Mouse (Mus musculus) midbrain, embryonic 12.5 days (tissue): Measurements from ENCODE around the gene Hnf1b. TPM values are rescaled to one million over a fixed set of nuclear protein-coding genes. Genes with fewer than 3 reads are reported as not detected.

Experiments used
- ATAC-seq: fragments of 200-750 bp; cut with Nextera tagmentation; 2 replicates; pipeline ENCODE4 v1.8.0; 2017; ENCODE audit warnings: low read depth, moderate TSS enrichment, moderate library complexity; ENCODE audit not compliant: low FRiP score
- H3K27ac ChIP-seq: fragments of 300-500 bp; sonication (generic); replicated peaks from 2 replicates; pipeline ENCODE4 v1.5.1; 2016; ENCODE audit warnings: mild to moderate bottlenecking
- H3K27me3 ChIP-seq: fragments of 300-500 bp; sonication (generic); 2 replicates; pipeline ENCODE4 v1.6.1; 2016; ENCODE audit warnings: mild to moderate bottlenecking
- H3K36me3 ChIP-seq: fragments of 300-500 bp; sonication (generic); 2 replicates; pipeline ENCODE4 v1.6.1; 2016
- H3K4me1 ChIP-seq: fragments of 300-500 bp; sonication (generic); 2 replicates; pipeline ENCODE4 v1.6.1; 2016
- H3K4me2 ChIP-seq: fragments of 300-500 bp; sonication (generic); replicated peaks from 2 replicates; pipeline ENCODE4 v1.6.1; 2016; ENCODE audit warnings: mild to moderate bottlenecking, moderate library complexity
- H3K4me3 ChIP-seq: fragments of 300-500 bp; sonication (generic); 2 replicates; pipeline ENCODE4 v1.5.1; 2016; ENCODE audit warnings: mild to moderate bottlenecking
- H3K9ac ChIP-seq: fragments of 300-500 bp; sonication (generic); replicated peaks from 2 replicates; pipeline ENCODE4 v1.6.1; 2016; ENCODE audit warnings: mild to moderate bottlenecking, moderate library complexity
- H3K9me3 ChIP-seq: fragments of 300-500 bp; sonication (generic); 2 replicates; pipeline ENCODE4 v1.6.1; 2016; ENCODE audit warnings: mild to moderate bottlenecking
- WGBS: fragments of 180-500 bp; shearing (Covaris S2); methylation state at CpG from one replicate; pipeline ENCODE4 v1.1.7; 2016; 5-methylcytosine and 5-hydroxymethylcytosine counted together
- polyA plus RNA-seq: library from polyadenylated mRNA; unstranded; fragments of >200 nt; fragmentation: Nextera tagmentation; extraction: Ambion mirVana; gene quantifications from 2 replicates; pipeline ENCODE4 v1.2.1, GENCODE M21; 2016

Gene Hnf1b
- polyA plus RNA-seq, 1 experiment from 2014 or later = not detected

DNA sequence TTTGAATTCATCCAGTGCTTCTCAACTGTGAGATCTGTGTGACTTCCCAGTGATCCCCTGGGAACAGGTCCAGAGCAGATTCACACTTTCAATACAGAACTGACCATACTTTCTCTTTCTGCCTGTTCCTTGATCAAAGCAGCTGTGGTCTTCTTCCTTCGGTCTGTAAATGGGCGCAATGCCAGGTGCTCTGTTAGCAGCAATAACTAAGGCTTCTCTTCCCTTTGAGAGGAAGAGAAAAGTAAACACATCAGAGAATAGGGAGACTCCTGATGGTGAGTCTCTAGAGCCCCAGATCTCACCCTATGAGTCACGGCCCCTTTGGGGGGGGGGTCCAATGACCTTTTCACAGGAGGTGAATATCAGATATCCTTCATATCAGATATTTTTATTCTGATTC lies 29.3 kb downstream of the Hnf1b start:
- H3K4me1 ChIP-seq = no peaks in the 10 kb centered on the region
- no peak for ATAC-seq
- no peak overlapping the region for H3K27ac ChIP-seq
- H3K4me2 ChIP-seq = no peak overlapping the region
- H3K36me3 ChIP-seq = no peaks in the 10 kb centered on the region
- no peak overlapping the region for H3K9ac ChIP-seq
- no peaks in the 10 kb centered on the region; the same call in 1 of the 2 replicates for H3K27me3 ChIP-seq
- H3K9me3 ChIP-seq = no peaks in the 10 kb centered on the region
- WGBS = 80% methylated on average over 3 of the region's 3 CpGs
- H3K4me3 ChIP-seq = no peak overlapping the region

DNA sequence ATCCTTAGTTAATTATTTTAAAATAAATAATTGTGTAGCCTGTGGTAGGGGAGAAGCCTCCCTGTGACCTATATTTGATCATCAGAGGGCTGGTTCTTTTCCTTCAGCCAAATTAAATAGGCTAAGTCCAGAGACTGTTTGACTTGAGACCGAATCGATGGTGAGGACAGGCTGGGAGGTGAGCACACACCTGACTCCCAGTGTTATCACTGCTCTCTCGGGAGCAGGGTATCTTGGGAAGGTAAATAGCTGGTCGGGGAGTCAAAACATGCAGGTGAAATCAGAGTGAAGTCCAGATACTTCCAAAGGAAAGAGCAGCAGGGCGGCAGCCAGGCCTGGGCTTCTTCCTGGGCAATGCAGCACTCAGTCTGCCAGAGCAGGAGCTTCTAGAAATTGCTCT lies 31.6 kb downstream of the Hnf1b start:
- no peak for ATAC-seq
- H3K36me3 ChIP-seq = no peaks in the 10 kb centered on the region
- H3K27ac ChIP-seq = no peak overlapping the region
- no peak overlapping the region for H3K4me2 ChIP-seq
- no peak overlapping the region for H3K4me3 ChIP-seq
- H3K9ac ChIP-seq = no peak overlapping the region
- no peaks in the 10 kb centered on the region for H3K9me3 ChIP-seq
- WGBS = 91% methylated on average over 5 of the region's 5 CpGs
- H3K4me1 ChIP-seq = no peaks in the 10 kb centered on the region
- no peaks in the 10 kb centered on the region for H3K27me3 ChIP-seq

DNA sequence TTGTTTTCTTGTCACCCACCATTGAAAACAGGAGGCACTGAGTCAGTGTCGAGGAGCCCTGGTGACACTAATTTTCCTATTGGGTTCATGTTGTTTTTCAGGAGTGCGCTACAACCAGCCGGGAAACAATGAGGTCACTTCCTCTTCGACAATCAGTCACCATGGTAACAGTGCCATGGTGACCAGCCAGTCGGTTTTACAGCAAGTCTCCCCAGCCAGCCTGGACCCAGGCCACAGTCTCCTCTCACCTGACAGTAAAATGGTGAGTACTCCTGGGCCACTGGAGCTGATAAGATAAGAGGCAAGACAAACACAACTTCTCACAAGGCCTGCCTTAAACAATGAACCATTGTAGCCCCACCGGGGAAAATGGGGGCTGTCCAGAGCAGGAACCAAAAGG lies 32.7 kb downstream of the Hnf1b start:
- no peaks in the 10 kb centered on the region for H3K36me3 ChIP-seq
- no peak overlapping the region for H3K27ac ChIP-seq
- H3K4me2 ChIP-seq = no peak overlapping the region
- H3K9ac ChIP-seq = no peak overlapping the region
- 63% methylated on average over 6 of the region's 6 CpGs for WGBS
- no peak overlapping the region for H3K4me3 ChIP-seq
- H3K9me3 ChIP-seq = no peaks in the 10 kb centered on the region
- ATAC-seq = no peak
- H3K27me3 ChIP-seq = no peaks in the 10 kb centered on the region
- no peaks in the 10 kb centered on the region for H3K4me1 ChIP-seq

DNA sequence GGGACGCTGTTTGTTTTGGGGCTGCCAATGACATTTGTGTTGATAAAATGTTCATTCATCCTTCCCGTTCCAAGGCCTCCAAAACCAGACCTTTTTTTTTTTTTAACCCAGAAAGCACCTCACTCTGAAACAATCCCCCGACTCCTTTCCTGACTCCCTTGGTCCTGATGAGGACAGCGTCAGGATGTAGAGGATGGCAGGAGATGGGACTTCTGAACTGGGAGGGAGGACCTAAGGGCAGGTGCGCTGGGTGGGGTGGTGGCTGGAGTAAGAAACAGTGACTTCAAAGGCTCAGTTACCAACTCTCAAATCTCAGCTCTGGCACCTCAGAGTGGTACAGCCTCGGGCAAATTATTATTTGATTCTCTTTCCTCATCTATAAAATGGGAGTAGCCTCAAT lies 33.2 kb downstream of the Hnf1b start:
- H3K4me1 ChIP-seq = no peaks in the 10 kb centered on the region
- H3K9ac ChIP-seq = no peak overlapping the region
- no peaks in the 10 kb centered on the region for H3K9me3 ChIP-seq
- WGBS = 81% methylated on average over 6 of the region's 6 CpGs
- H3K36me3 ChIP-seq = no peaks in the 10 kb centered on the region
- H3K4me3 ChIP-seq = no peak overlapping the region
- no peaks in the 10 kb centered on the region for H3K27me3 ChIP-seq
- H3K4me2 ChIP-seq = no peak overlapping the region
- ATAC-seq = no peak
- no peak overlapping the region for H3K27ac ChIP-seq

DNA sequence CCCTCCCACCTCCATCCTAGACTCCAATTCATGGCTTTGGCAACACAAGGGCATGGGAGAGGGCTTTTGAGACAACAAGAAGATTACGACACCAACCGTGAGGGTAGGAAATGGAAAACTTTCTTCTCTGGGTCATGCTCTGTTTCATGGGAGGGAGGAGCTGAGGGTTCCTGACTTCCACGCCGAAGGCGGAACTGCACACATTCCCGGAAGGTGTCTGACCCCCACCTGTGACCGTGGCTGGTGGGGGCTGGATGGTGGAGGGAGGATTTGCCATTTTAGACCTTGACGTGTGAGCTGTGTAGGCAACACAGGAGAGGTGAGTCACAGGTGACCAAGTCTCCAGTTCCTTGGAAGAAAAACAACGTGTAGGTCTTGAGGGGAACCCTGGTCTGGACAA lies 33.9 kb downstream of the Hnf1b start:
- no peak overlapping the region for H3K9ac ChIP-seq
- H3K27ac ChIP-seq = no peak overlapping the region
- whole genome bisulfite sequencing = 90% methylated on average over 9 of the region's 9 CpGs
- H3K36me3 ChIP-seq = no peaks in the 10 kb centered on the region
- H3K27me3 ChIP-seq = no peaks in the 10 kb centered on the region
- no peaks in the 10 kb centered on the region for H3K9me3 ChIP-seq
- H3K4me1 ChIP-seq = no peaks in the 10 kb centered on the region
- H3K4me2 ChIP-seq = no peak overlapping the region
- ATAC-seq = no peak
- no peak overlapping the region for H3K4me3 ChIP-seq

DNA sequence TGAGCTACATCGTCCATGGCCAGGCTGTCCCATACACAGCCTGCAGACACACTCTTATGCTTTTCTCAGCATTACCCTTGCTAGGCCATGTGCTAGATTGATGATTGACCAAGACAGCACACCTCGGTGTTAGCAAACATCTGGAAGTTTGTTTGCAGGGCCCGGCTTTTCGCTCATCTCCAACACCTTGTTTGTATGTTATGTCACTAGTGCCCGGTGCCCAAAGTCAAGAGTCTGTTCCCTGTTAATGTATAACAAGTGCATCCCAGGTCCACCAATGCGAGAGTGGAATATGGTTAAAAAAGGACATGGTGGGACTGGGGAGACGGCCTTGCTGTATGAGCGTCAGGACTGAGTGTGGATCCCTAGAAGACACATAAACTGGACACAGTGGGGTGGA lies 35.3 kb downstream of the Hnf1b start:
- H3K4me3 ChIP-seq = no peak overlapping the region
- H3K36me3 ChIP-seq = no peaks in the 10 kb centered on the region
- 92% methylated on average over 8 of the region's 8 CpGs for WGBS
- H3K4me2 ChIP-seq = no peak overlapping the region
- no peaks in the 10 kb centered on the region for H3K4me1 ChIP-seq
- H3K9ac ChIP-seq = no peak overlapping the region
- no peak for ATAC-seq
- no peak overlapping the region for H3K27ac ChIP-seq
- 0 out of 2 replicates have a peak, but pooled peaks cover 4% of the 10 kb centered on the region for H3K27me3 ChIP-seq
- H3K9me3 ChIP-seq = no peaks in the 10 kb centered on the region

DNA sequence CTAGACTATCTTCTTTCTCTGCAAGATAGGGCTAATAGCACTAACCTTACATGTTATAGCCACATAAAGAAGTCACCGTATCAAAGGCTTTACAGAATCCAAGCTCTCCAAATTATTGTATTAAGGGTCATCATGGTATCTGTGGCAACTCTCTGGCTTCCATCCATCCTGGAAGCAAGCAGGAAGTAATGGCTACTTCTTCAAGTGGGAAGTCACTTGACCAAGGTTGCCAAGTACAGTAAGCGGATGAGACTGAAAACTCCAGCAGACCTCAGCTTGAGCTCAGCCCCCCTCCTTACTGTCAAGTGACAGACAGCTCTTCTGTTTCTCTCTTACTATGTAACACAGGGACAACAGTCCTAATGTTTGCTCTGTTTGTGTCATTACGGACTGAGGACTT lies 36.9 kb downstream of the Hnf1b start:
- H3K27me3 ChIP-seq = 0 out of 2 replicates have a peak, but pooled peaks cover 4% of the 10 kb centered on the region
- H3K9me3 ChIP-seq = no peaks in the 10 kb centered on the region
- WGBS = 89% methylated on average over 3 of the region's 3 CpGs
- no peak overlapping the region for H3K9ac ChIP-seq
- no peaks in the 10 kb centered on the region for H3K4me1 ChIP-seq
- H3K4me3 ChIP-seq = no peak overlapping the region
- ATAC-seq = no peak
- H3K27ac ChIP-seq = no peak overlapping the region
- no peak overlapping the region for H3K4me2 ChIP-seq
- H3K36me3 ChIP-seq = no peaks in the 10 kb centered on the region

DNA sequence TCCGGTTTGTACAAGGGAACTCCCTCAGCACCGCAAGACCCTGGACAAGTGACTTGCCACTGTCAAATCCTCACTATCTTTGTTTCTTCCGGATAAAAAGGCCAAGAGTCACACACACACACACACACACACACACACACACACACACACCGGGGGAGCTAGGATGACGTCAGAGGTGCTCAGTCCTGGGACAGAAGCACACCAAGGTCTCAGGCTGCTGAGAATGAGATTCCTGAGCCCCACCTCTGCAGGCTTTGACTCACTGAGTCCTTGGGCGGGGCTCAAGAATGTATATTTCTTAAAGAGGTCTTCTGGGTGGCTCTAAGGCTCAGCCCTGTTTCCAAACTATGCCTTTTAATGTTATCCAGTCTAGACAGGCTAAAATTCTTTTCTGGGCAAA lies 41.5 kb downstream of the Hnf1b start:
- 0 out of 2 replicates have a peak, but pooled peaks cover 4% of the 10 kb centered on the region for H3K27me3 ChIP-seq
- no peak overlapping the region for H3K27ac ChIP-seq
- H3K9ac ChIP-seq = no peak overlapping the region
- no peaks in the 10 kb centered on the region for H3K4me1 ChIP-seq
- WGBS = 39% methylated on average over 6 of the region's 6 CpGs
- no peaks in the 10 kb centered on the region for H3K9me3 ChIP-seq
- ATAC-seq = no peak
- H3K36me3 ChIP-seq = no peaks in the 10 kb centered on the region
- H3K4me2 ChIP-seq = no peak overlapping the region
- H3K4me3 ChIP-seq = no peak overlapping the region

DNA sequence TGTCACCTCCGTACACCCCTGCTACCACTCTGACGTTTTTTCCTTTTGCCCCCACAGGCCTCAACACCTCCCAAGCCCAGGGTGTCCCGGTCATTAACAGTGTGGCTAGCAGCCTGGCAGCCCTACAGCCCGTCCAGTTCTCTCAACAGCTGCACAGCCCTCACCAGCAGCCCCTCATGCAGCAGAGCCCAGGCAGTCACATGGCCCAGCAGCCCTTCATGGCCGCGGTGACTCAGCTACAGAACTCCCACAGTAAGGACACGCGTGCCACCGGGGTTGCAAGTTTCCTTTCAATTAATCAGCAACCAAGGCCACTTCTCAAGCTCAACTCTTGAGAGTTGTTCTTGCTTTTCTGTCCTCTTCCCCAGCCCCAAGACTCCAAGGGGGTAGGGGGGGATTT lies 43.5 kb downstream of the Hnf1b start:
- Histone ChIP-seq H3K4me2 (no peak overlapping the region), H3K4me3 (no peak overlapping the region), H3K9ac (no peak overlapping the region), H3K4me1 (no peaks in the 10 kb centered on the region), H3K36me3 (no peaks in the 10 kb centered on the region), H3K9me3 (no peaks in the 10 kb centered on the region), H3K27ac (no peak overlapping the region), H3K27me3 (0 out of 2 replicates have a peak, but pooled peaks cover 4% of the 10 kb centered on the region)
- ATAC-seq = no peak
- 84% methylated on average over 9 of the region's 9 CpGs for WGBS

DNA sequence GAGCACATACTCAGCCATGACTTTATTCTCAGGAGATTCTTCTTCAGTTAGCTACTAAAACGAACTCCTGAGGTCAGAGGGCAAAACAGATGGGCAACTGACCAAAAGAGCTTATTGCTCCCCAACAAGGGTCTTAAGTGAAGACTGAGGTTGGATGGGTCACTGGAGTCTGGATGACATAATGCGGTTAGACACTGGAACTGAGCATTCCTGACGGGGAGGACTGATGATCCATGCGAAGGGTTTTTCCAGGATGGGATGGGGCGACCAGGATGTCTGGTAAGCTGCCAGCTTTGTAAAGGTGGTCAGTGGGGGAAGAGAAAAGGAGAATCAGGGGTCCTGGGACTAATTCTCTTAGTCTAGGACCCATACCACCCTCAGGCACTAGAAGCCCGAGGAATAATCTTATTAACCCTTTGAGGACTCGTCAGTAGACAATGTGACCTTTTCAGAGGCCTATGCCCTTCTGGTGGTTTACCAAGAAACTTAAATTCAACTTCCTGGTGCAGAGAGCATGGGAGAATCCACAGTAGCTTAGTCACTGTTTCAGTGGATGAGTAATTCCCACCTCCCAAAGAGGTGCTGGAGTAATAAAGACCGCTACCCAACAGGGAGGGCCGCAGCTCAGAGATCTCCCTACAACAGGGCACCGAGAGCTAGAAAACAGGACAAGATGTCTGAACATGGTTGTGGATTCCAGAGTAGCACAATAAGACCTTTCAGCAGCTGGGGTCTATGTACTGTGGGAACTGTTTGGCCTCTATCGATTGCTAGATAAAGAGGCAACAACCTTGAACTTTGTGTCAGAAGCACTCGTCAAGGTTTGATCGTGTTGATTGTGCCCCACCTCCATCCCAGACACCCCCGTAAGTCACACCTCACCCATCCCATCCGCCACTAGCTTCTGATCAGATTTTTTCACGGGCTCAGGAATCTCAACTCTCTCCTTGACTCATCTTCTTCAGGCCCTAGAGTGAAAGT lies 46.9 kb downstream of the Hnf1b start:
- Histone ChIP-seq H3K36me3 (no peaks in the 10 kb centered on the region), H3K27ac (no peak overlapping the region), H3K4me3 (no peak overlapping the region), H3K4me2 (no peak overlapping the region), H3K27me3 (no peaks in the 10 kb centered on the region), H3K9ac (no peak overlapping the region), H3K9me3 (no peaks in the 10 kb centered on the region), H3K4me1 (no peaks in the 10 kb centered on the region)
- ATAC-seq = no peak
- WGBS = 82% methylated on average over 16 of the region's 16 CpGs

DNA sequence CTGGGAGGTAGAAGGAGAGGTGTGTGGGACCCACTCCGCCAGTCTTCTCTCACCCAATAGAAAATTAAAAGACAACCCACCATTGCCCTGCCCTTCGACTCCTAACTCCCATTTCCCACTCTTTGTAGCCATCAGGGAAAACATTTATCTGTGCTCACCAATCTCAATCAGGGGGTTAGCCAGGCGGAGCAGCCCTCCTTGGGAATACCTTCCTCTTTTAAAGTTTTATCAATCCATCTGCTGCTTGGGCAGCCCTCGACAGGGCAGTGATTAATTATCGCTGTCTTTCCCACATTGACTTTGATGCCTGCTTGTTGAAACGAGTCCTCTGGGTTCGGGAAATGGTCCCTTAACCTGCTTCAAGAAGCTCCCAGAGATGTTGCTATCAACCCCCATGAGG lies 47.7 kb downstream of the Hnf1b start:
- H3K27me3 ChIP-seq = no peaks in the 10 kb centered on the region
- no peaks in the 10 kb centered on the region for H3K4me1 ChIP-seq
- H3K4me2 ChIP-seq = no peak overlapping the region
- no peak overlapping the region for H3K4me3 ChIP-seq
- no peak overlapping the region for H3K9ac ChIP-seq
- H3K27ac ChIP-seq = no peak overlapping the region
- no peaks in the 10 kb centered on the region for H3K36me3 ChIP-seq
- H3K9me3 ChIP-seq = no peaks in the 10 kb centered on the region
- ATAC-seq = no peak
- 91% methylated on average over 7 of the region's 7 CpGs for WGBS

DNA sequence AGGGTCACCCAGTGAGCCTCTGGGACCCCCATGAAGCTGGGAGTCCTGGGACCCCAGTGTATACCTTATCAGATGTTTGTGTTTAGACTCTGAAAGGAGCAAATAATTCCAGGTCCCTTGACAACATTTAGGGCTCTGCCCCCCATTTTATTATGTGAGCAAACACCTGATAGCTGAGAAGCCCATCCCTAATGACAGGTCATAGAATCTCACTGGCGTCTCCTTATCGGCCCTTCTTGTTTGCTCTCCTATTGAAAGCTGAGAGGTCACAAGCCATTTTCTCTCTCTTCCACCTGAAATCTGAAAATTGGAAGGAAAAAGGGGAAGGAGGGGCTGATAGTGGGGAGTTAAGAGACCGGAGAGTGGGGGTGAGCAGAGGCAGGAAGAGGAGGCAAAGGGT lies 52.9 kb downstream of the Hnf1b start:
- no peak for ATAC-seq
- Histone ChIP-seq H3K4me3 (no peak overlapping the region), H3K36me3 (no peaks in the 10 kb centered on the region), H3K4me2 (no peak overlapping the region), H3K4me1 (no peaks in the 10 kb centered on the region), H3K27me3 (0 out of 2 replicates have a peak, but pooled peaks cover 4% of the 10 kb centered on the region), H3K27ac (no peak overlapping the region), H3K9me3 (no peaks in the 10 kb centered on the region), H3K9ac (no peak overlapping the region)
- 95% methylated on average over 3 of the region's 3 CpGs for WGBS
